Mouse (Mus musculus): ENCODE results near the gene Nol12. TPM values are rescaled to one million over a fixed set of nuclear protein-coding genes. Genes with fewer than 3 reads are reported as not detected.

The Nol12 gene
- 10 to 100 TPM; 22.2 to 23.1 TPM for total RNA-seq (2021)
- long read RNA-seq, experiment 1, transcript Nol12-203 (6 exons, 3,721 nt): major isoform, 25 of 36 reads
- long read RNA-seq, experiment 1, partial matches to known transcripts: 8 of 36 reads
- long read RNA-seq, experiment 1, other reads (novel, unspliced or antisense): 3 of 36 reads
- long read RNA-seq, experiment 2, transcript Nol12-203 (6 exons, 3,721 nt): major isoform, 18 of 27 reads
- long read RNA-seq, experiment 2, partial matches to known transcripts: 1 of 27 reads
- long read RNA-seq, experiment 2, other reads (novel, unspliced or antisense): 8 of 27 reads

- peak; percentile 76 for DNase-seq
Measured at GRCm38 (mm10) chr15:78934784-78935320, at the start of gene Nol12. Gene Nol12 (plus strand): TSS chr15:78934933.

DNA sequence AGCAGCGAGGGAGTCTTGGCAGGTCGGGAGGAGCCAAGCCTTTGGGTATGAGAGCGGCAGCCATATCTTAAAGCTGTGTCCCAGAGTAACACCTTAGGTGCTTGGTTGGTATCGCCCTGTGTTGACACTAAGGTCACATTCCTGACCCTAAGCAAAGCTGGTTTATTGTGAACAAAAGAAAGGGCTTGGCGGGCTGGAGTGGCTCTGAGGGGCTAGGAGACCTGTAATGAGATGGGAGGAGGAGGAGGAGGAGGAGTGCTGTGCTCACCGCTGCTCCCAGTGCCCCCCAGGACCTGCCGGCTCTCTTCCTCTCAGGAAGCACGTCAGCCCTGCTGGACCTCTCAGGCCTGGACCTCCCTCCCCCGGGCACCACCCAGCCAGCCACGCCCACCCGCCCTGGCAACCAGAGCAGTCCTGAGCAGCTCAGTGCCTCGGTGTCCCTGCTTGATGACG, 45.3 kb upstream of the Nol12 start:
- peak; percentile 35 for DNase-seq

DNA sequence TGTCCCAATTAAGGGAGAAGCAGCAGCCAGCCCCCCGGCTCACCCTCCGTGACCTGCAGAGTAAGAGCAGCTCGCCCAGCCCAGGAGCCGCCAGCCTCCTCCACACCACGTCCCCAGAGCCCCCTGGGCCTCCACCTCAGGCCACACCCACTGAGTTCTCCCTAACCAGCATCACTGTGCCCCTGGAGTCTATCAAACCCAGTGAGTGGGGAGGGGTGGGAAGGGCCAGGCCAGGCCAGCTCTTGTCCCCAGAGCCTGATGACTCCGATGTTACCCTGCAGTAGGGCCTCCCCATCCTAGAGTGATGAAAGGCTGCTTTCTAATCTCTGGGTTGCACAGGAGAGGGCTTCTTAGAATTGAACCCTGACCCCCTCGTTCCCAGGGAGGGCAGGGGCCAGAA, 42.3 kb upstream of the Nol12 start:
- no peak for DNase-seq

DNA sequence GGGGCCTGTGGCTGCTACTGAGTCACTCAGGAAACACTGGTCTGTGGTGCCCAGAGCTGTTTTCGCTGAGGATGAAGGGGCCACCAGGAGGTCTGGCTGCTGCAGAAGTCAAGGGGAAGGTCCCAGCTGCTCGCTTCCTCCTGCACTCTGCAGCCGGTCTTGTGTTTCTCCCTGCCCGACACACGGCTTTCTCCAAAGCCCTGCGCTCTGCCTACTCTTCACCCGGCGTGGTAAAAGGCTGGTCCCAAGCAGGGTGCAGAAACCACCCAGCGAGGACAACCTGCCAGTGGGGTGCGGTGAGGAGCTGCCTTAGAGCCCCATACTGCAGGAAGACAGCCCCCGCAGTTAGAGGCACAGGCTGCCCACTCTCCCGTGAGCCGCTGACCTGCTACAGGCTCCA, 40.0 kb upstream of the Nol12 start:
- no peak for DNase-seq

DNA sequence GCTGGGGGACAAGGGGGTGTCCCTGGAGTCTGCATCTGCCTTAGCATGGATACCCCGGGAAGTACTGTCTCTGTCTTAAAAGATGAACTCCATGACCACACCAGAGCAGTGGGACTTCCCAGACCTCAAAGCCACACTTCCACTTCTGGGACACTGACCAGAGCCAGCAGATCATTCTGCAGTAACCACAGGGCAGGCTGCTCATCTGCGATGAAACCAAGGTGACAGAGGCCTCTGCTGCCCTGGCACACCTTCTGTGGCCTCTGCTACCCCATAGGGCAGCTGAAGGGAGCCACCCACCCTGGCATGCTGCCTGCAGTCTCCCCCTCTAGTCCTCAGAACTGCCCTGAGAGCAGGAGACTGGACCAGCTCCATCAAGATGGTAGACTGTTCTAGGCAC, 39.0 kb upstream of the Nol12 start:
- no peak for DNase-seq

DNA sequence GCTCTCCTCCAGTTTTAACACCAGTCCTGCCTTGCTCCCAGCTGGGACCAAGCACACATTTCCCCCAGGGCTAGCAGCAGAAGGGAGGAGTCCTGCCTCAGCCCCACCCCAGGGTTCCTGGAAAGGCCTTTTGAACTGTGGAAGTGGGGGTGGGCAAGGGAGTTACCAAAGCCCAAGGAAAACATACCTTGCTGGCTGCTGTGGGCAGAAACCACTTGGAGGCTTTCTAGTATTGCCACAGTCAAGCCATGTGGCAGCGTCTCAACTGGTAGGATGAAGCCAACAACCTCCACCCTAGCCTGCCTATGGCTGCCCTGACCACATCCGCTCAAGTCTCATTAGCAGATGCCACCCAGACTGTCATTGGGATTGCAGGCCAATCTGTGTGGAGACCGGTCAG, 38.6 kb upstream of the Nol12 start:
- no peak for DNase-seq

DNA sequence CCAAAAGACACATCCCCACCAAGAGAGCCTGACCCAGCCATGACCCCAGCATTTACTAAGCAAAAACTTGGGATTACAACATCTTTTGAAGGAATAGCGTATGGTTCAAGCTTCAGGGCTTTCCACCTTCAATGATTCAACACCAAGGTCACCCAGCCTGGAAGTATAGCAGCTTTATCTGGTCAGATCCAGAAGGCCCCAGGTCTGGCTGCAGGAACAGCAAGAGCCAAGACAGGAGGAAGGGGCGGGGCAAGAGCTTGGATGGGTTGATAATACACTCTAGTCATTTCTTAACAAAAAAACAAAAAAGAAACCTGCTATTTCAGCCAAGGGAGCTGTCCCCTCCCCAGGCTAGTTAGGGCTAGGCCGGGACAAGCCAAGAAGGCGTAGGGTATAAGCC, 37.2 kb upstream of the Nol12 start:
- DNase-seq: no peak

GRCm38 (mm10) chr15:78898507-78899001, 36.2 kb upstream of the Nol12 start:
- no peak for DNase-seq

DNA sequence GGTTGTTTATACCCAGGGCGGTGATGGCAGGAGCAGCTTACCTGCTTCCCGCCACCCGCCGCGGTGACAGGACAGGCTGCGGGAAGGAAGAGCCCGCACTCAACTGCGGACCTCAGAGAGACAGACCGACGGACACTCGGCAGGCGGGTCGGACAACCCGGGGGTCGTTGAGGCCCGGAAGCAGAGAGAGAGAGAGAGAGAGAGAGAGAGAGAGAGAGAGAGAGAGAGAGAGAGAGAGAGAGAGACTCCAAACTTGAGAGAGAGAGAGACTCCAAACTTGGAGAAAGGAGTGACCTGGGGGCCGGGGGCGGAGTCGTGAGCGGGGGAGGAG, 35.4 kb upstream of the Nol12 start, which contains the start of gene Gm49510:
TSS of gene Gm49510 (plus strand) at position 259 of the 331 bp plus-strand sequence.
- DNase-seq: no peak

GRCm38 (mm10) chr15:78899740-78900584, 34.8 kb upstream of the Nol12 start, which contains the start of gene Sh3bp1:
Gene Sh3bp1 (plus strand): TSS chr15:78899768.
- peak; percentile 74 for DNase-seq

DNA sequence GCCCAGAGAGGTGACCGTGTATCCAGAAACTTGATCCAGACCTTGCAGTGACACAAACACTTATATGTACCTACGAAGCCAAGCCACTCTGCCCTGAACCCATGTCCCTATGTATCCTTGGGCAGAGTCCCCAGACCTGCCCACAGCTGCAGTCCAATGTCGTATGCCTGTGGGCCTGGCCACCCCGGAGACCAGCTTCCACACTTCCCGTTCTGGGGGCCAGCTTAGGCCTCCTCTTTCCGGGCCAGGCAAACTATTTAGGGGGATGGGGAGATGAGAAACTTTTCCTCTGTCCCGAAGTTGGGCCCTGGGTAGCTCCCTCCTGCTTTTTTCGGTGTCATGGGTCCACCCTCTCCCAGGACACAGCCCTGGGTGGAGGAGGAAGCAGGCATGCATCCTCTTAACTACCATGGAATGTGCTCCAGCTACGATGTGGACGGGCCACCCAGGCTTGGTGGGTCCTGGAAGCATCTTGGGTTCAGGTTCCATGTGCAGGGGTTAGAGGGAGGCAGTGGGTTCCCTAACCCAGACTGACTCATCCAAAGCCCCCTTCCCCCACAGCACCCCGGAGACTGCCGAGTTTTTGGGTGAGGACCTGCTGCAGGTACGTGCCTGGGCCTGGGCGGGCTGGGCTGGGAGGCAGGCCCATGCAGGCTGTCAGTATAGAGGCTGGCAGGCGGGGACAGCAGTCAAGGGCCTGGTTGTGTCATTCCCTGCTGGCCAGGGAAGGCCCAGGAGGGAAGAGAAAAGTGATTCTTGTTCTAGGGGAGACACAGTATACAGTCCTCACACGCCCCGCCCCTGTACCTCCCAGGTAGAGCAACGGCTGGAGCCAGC, 33.9 kb upstream of the Nol12 start:
- DNase-seq: no peak

- DNase-seq: no peak
Measured at GRCm38 (mm10) chr15:78901422-78901789, 33.3 kb upstream of the Nol12 start.

- DNase-seq: peak; percentile 66
Measured at GRCm38 (mm10) chr15:78903243-78903642, 31.5 kb upstream of the Nol12 start.

- DNase-seq: no peak
Measured at GRCm38 (mm10) chr15:78908399-78908798, 26.3 kb upstream of the Nol12 start.

- DNase-seq: no peak
Measured at GRCm38 (mm10) chr15:78908982-78909381, 25.8 kb upstream of the Nol12 start.

DNA sequence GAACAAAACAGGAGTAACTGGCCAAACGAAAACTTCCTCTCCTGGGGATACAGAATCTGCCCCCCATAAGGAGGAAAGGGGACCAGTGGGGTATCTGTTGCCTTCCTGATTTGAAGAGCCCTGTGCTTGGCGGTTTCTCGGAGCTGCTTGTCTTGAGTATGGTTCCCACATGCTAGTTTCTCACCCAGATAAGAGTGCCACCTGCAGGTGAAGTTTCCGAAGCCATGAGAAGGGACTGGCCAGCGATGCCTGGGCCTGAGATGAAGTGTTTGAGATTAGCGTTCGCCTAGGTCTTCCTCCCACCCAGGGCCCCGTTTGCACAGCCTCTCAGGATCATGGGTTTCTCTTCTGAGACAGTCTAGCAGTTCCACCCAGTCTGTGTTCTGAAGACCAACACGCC, 22.7 kb upstream of the Nol12 start:
- DNase-seq: no peak

DNA sequence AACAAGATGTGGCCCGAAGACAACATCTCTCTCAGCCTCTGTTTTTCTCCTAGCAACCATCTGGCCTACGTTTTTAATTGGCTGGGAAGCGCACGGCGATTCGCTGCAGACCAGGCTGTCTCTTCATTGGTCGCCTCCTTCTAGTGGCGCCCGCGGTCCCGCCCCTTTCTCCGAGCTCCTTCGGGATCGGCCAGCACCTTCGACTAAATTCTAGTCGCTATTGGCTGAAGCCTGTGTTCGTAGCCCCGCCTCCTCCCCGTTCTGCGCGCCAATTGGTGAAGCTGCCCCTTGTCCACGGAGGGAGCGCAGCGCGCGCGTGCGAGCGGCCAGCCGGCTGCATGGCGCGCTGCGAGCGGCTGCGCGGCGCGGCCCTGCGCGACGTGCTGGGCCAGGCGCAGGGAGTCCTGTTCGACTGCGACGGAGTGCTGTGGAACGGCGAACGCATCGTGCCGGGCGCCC, 21.1 kb upstream of the Nol12 start, which contains the start of gene Pdxp:
TSS of gene Pdxp (plus strand) at position 288 of the 459 bp plus-strand sequence.
- DNase-seq: peak; percentile 96

GRCm38 (mm10) chr15:78914091-78914822, 20.5 kb upstream of the Nol12 start:
- no peak for DNase-seq

DNA sequence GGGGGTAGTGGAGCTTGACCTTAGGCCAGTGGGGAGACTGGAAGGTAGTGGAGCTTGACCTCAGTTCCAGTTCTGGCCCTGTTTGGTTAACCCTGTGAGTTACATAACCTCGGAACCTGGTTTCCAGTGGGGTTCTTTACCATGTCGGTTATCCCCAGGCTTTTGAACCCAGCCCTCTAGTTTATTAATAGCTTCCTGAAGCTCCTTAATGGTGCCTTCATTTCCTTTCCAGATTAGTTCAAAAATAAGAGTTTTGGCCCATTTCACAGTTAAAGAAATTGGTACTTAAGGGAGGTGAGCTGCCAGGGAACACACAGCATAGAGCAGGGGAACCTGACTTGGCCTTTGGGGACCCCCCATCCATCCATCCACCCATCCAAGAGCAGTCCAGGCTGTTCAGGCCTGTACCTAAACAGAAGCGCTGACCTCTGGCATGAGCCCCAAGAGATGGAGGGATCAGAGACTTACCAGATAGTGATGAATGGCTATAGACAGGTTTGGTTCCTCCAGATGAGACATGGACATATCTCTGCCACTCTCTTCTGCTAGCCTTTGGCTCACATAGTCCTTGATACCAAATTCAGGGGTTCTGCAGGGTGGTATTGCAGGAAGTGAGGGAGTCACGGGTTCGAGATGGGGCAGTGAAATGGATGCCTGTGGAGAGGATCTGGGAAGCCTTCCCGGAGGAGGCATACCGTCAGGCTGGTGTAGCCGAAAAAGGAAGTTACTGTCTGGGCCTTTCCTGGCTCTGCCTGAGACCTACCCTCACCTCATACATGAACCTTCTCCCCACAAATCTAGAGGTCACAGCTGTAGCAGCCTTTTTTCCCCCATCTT, 19.7 kb upstream of the Nol12 start:
- no peak for DNase-seq

DNA sequence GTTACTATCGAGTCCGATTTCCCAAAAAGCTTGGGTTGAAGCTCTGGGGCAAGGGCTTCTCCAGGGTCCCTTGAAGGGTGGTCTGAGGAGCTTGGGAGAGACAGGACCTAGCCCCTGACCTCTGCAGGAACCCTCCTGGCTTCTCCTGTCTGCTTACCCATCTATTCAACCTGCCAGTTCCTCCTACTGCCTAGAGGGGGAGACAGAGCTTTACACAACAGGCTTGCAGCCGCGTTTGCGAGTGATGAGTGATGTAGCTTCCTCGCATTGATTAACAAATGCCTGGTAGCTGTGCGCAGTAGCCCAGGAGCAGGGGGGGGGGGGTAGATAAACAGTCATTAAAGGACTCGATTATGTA, 19.1 kb upstream of the Nol12 start:
- DNase-seq: no peak

Data from gastrocnemius, postnatal 25 days (tissue).